Comparison of ENCODE assay signal across 8 mouse cellular contexts in the genomic region with DNA sequence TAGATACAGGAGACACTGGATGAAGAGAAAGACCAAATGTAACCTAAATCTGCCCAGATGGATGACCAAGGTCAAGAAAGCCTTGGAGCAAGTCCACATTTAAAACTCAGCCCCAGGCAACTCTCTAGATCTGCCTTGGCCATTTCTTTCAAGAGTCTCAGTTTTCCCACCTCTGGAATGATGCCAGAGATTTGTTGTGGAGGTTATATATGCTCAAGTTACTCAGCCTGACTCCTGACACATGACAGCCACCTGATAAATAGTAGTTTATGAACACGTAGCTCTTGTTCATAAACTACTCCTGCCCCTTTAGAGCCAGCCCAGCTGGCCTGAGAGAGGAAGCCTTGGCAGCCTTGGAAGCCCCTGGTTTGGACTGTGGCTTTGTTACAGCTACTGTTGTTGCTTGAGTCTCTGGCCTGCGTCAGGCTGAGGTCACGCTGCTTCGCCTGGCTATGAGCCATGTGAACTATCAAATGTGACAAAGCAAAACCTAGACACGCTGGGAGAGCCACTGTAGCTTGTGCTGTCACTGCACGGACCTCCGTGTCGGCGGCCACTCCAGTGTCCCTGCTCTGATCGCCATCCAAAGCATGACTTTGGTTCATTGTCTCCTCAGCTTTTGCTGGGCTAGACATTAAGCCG.
DNase-seq lines count a peak whose midpoint lies in the region; ATAC-seq and TF ChIP-seq lines count a peak whose summit lies in the region.

No protein-coding gene starts in this region.

- peaks cover 74% of the 10 kb centered on the region for H3K4me1 ChIP-seq in forebrain, embryonic 13.5 days
- H3K4me1 ChIP-seq in hindbrain, embryonic 11.5 days (replicated peaks; ENCODE audit: control insufficient read depth, insufficient read depth, low read length): peaks cover 30% of the 10 kb centered on the region
- H3K4me1 ChIP-seq in liver, postnatal 0 days (ENCODE audit: insufficient read depth): peaks cover 43% of the 10 kb centered on the region
- peaks cover 39% of the 10 kb centered on the region for H3K4me1 ChIP-seq in neural tube, embryonic 14.5 days (ENCODE audit: control insufficient read depth, insufficient read depth, low read length)

- ATAC-seq in forebrain, embryonic 13.5 days: peak; percentile 6; the same call in 1 of the 2 replicates
- no peak for ATAC-seq in hindbrain, embryonic 11.5 days (ENCODE audit: low FRiP score)
- no peak for ATAC-seq in liver, postnatal 0 days
- no peak for ATAC-seq in neural tube, embryonic 14.5 days (ENCODE audit: low read depth)

- H3K4me2 ChIP-seq in forebrain, embryonic 13.5 days: peak overlapping the region; percentile 11; the same call in 1 of the 2 replicates
- no peak overlapping the region for H3K4me2 ChIP-seq in hindbrain, embryonic 11.5 days (replicated peaks; ENCODE audit: low read depth, low read length)
- no peak overlapping the region for H3K4me2 ChIP-seq in liver, postnatal 0 days (ENCODE audit: low read depth, low read length)
- no peak overlapping the region for H3K4me2 ChIP-seq in neural tube, embryonic 14.5 days (ENCODE audit: low read depth, low read length)

- no peaks in the 10 kb centered on the region for H3K9me3 ChIP-seq in forebrain, embryonic 13.5 days (replicated peaks)
- H3K9me3 ChIP-seq in hindbrain, embryonic 11.5 days (ENCODE audit: control insufficient read depth, low read length): no peaks in the 10 kb centered on the region
- H3K9me3 ChIP-seq in liver, postnatal 0 days (ENCODE audit: low read length): 0 out of 2 replicates have a peak, but pooled peaks cover 2% of the 10 kb centered on the region
- H3K9me3 ChIP-seq in neural tube, embryonic 14.5 days (ENCODE audit: control insufficient read depth, low read length): no peaks in the 10 kb centered on the region

- H3K9ac ChIP-seq in forebrain, embryonic 13.5 days: peak overlapping the region; percentile 31; the same call in 1 of the 2 replicates
- H3K9ac ChIP-seq in hindbrain, embryonic 11.5 days (ENCODE audit: low read depth, low read length): 0 out of 2 replicates have a peak overlapping the region, but pooled peaks have one; percentile 16
- H3K9ac ChIP-seq in liver, postnatal 0 days (replicated peaks): no peak overlapping the region
- no peak overlapping the region for H3K9ac ChIP-seq in neural tube, embryonic 14.5 days (replicated peaks; ENCODE audit: low read depth, low read length)

- H3K27ac ChIP-seq in forebrain, embryonic 13.5 days: peak overlapping the region; percentile 61
- H3K27ac ChIP-seq in hindbrain, embryonic 11.5 days (ENCODE audit: low read depth, low read length): 0 out of 2 replicates have a peak overlapping the region, but pooled peaks have one; percentile 17
- H3K27ac ChIP-seq in liver, postnatal 0 days (ENCODE audit: low read depth): no peak overlapping the region
- peak overlapping the region; percentile 62; the same call in 1 of the 2 replicates for H3K27ac ChIP-seq in neural tube, embryonic 14.5 days (ENCODE audit: low read depth, low read length)

- intact Hi-C loops in gastrocnemius, postnatal 14 days (cut with DNase I; ENCODE audit: low total_unique reads): no loop called here

- 49% methylated on average over 11 of the region's 11 CpGs for WGBS in forebrain, embryonic 13.5 days
- WGBS in hindbrain, embryonic 11.5 days: 76% methylated on average over 11 of the region's 11 CpGs
- WGBS in liver, postnatal 0 days (ENCODE audit: insufficient replicate concordance): 80% methylated on average over 11 of the region's 11 CpGs
- WGBS in neural tube, embryonic 14.5 days: 42% methylated on average over 11 of the region's 11 CpGs

- no peak for TF ChIP-seq CTCF in liver, postnatal 0 days (IDR thresholded peaks at IDR 0.05; ENCODE audit: low read depth)

- no peak overlapping the region for H3K4me3 ChIP-seq in forebrain, embryonic 13.5 days
- H3K4me3 ChIP-seq in hindbrain, embryonic 11.5 days (ENCODE audit: low read depth, low read length): no peak overlapping the region
- no peak overlapping the region for H3K4me3 ChIP-seq in liver, postnatal 0 days (ENCODE audit: low read depth, low read length)
- no peak overlapping the region for H3K4me3 ChIP-seq in neural tube, embryonic 14.5 days (ENCODE audit: low read depth, low read length)

- no peaks in the 10 kb centered on the region for H3K27me3 ChIP-seq in forebrain, embryonic 13.5 days
- no peaks in the 10 kb centered on the region for H3K27me3 ChIP-seq in hindbrain, embryonic 11.5 days (ENCODE audit: control insufficient read depth, insufficient read depth, low read length)
- no peaks in the 10 kb centered on the region for H3K27me3 ChIP-seq in liver, postnatal 0 days (ENCODE audit: insufficient read depth, low read length)
- no peaks in the 10 kb centered on the region for H3K27me3 ChIP-seq in neural tube, embryonic 14.5 days (ENCODE audit: control insufficient read depth, insufficient read depth, low read length)

- no peak for TF ChIP-seq EP300 in liver, postnatal 0 days (IDR thresholded peaks at IDR 0.05; ENCODE audit: low read depth)

- peak; percentile 10 for DNase-seq in gastrocnemius, postnatal 14 days
- no peak for DNase-seq in gastrocnemius, postnatal 10 days
- peak; percentile 53 to 67 for DNase-seq in adrenal gland, adult 18-20 months (ENCODE audit: low spot score in 2 of 2)
- DNase-seq in hindbrain, embryonic 11.5 days (ENCODE audit: low spot score): no peak
- DNase-seq in liver, postnatal 0 days: peak; percentile 28
- no peak for DNase-seq in frontal cortex, postnatal 25 days (ENCODE audit: low spot score in 2 of 2)

- H3K36me3 ChIP-seq in forebrain, embryonic 13.5 days (ENCODE audit: poor library complexity, severe bottlenecking): 0 out of 2 replicates have a peak, but pooled peaks cover 5% of the 10 kb centered on the region
- no peaks in the 10 kb centered on the region for H3K36me3 ChIP-seq in hindbrain, embryonic 11.5 days (ENCODE audit: control insufficient read depth, insufficient read depth, low read length)
- no peaks in the 10 kb centered on the region; the same call in 1 of the 2 replicates for H3K36me3 ChIP-seq in liver, postnatal 0 days (replicated peaks; ENCODE audit: insufficient read depth, low read length)
- H3K36me3 ChIP-seq in neural tube, embryonic 14.5 days (ENCODE audit: control insufficient read depth, insufficient read depth, low read length): no peaks in the 10 kb centered on the region

Comparison
In these comparisons a context has a peak if more than half of its experiments do, and no peak if none do; other contexts are left out.
1. DNase-seq: peak in gastrocnemius, postnatal 14 days (single experiment), adrenal gland, adult 18-20 months (2 of 2) and liver, postnatal 0 days (single experiment); none in gastrocnemius, postnatal 10 days (single experiment), hindbrain, embryonic 11.5 days (single experiment) and frontal cortex, postnatal 25 days (0 of 2).
2. H3K9ac ChIP-seq: peak in forebrain, embryonic 13.5 days (single experiment) and hindbrain, embryonic 11.5 days (single experiment); none in liver, postnatal 0 days (single experiment) and neural tube, embryonic 14.5 days (single experiment).